Mouse (Mus musculus) embryonic facial prominence, embryonic 13.5 days (tissue): ENCODE data around the gene Gm21820. TPM values are rescaled to one million over a fixed set of nuclear protein-coding genes. Genes with fewer than 3 reads are reported as not detected.
"Not testable (repeated sequence)": the region's sequence is repeated elsewhere in the genome, so short reads cannot be mapped to it uniquely, and the experiment has no call there.

ENCODE experiments used
- ATAC-seq: fragments of 200-750 bp; cut with Nextera tagmentation; 2 replicates; pipeline ENCODE4 v1.8.0; 2017; ENCODE audit warnings: low read depth; ENCODE audit not compliant: insufficient number of reproducible peaks, insufficient read depth, low FRiP score, low TSS enrichment
- H3K27ac ChIP-seq: fragments of 300-500 bp; sonication (generic); 2 replicates; pipeline ENCODE4 v1.5.1; 2015; ENCODE audit warnings: moderate library complexity, mild to moderate bottlenecking, inconsistent platforms
- H3K27me3 ChIP-seq: fragments of 300-500 bp; sonication (generic); 2 replicates; pipeline ENCODE4 v1.6.1; 2015; ENCODE audit warnings: mild to moderate bottlenecking, inconsistent platforms
- H3K36me3 ChIP-seq: fragments of 300-500 bp; sonication (generic); 2 replicates; pipeline ENCODE4 v1.6.1; 2015; ENCODE audit warnings: mild to moderate bottlenecking, inconsistent platforms
- H3K4me1 ChIP-seq: fragments of 300-500 bp; sonication (generic); 2 replicates; pipeline ENCODE4 v1.6.1; 2015; ENCODE audit warnings: inconsistent platforms
- H3K4me2 ChIP-seq: fragments of 300-500 bp; sonication (generic); 2 replicates; pipeline ENCODE4 v1.6.1; 2015; ENCODE audit warnings: moderate library complexity, mild to moderate bottlenecking, inconsistent platforms
- H3K4me3 ChIP-seq: fragments of 300-500 bp; sonication (generic); 2 replicates; pipeline ENCODE4 v1.5.1; 2015; ENCODE audit warnings: mild to moderate bottlenecking, inconsistent platforms
- H3K9ac ChIP-seq: fragments of 300-500 bp; sonication (generic); 2 replicates; pipeline ENCODE4 v1.6.1; 2015; ENCODE audit warnings: mild to moderate bottlenecking, inconsistent platforms
- H3K9me3 ChIP-seq: fragments of 300-500 bp; sonication (generic); 2 replicates; pipeline ENCODE4 v1.6.1; 2016; ENCODE audit warnings: inconsistent platforms
- WGBS: fragments of 180-500 bp; shearing (Covaris S2); methylation state at CpG from one replicate; pipeline ENCODE4 v1.1.7; 2015; ENCODE audit warnings: mixed read lengths; 5-methylcytosine and 5-hydroxymethylcytosine counted together
- polyA plus RNA-seq: library from polyadenylated mRNA; unstranded; fragments of >200 nt; fragmentation: Nextera tagmentation; extraction: Ambion mirVana; gene quantifications from 2 replicates; pipeline ENCODE4 v1.2.1, GENCODE M21; 2015

Gene Gm21820
- polyA plus RNA-seq = not detected in 2 replicates

- WGBS = 67% methylated on average over 1 of the region's 1 CpGs
- ATAC-seq, H3K4me1 ChIP-seq: not testable (repeated sequence)
Measured at GRCm38 (mm10) chrY:5249341-5249740, at the start of gene Gm21820. Gene Gm21820 (minus strand): TSS chrY:5249441.

More at GRCm38 (mm10) chrY:5249341-5249740, at the start of gene Gm21820:
- H3K4me2 ChIP-seq, H3K9me3 ChIP-seq, H3K9ac ChIP-seq, H3K36me3 ChIP-seq, H3K27me3 ChIP-seq, H3K4me3 ChIP-seq, H3K27ac ChIP-seq: not testable (repeated sequence)

Other genes with a start within 250 kb of the Gm21820 start
- not detected in 2 replicates for gene Gm20918, start 205.5 kb downstream of the Gm21820 start, polyA plus RNA-seq